Mouse (Mus musculus): Measurements from ENCODE around the gene Ptprg.
"Not testable (repeated sequence)": the region's sequence is repeated elsewhere in the genome, so short reads cannot be mapped to it uniquely, and the experiment has no call there.

Gene Ptprg

DNA sequence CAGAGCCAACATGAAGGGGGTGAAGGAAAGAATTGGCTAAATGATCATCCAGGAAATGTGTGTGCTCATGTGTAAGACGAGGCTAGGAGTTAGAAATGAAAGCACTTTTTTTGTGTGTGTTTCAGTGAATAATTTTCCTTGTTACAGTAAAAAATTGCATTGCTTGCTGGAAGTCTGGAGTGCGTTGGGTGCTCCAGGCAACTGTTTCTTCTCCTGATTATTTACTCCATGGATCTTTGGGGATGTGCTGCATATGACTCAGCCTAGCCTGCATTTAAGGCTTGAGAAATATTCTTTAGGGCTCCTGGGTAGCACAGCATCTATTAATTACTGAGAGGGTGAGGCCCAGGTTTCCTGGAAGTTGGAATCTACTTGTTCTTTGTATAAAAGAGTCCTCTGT lies 435.6 kb downstream of the Ptprg start:
- DNase-seq, result no peak

DNA sequence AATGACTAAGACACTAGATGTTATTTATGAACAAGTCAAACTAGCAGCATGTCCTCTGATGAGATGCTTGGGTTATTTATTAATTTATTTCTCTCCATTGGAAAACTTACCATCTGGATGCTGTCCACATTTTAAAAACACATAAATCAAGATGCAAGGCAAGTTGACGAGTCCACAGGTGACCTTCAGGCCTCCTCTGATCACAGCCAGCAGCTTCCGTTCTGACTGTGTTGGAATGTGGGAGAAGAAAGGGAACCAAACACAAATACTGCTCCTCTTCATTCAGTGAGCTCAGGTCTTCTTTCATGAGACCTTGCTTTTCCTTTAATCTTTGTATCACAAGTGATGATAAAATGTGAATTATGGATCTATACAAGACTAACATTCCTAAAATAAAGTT lies 437.8 kb downstream of the Ptprg start:
- no peak for DNase-seq

DNA sequence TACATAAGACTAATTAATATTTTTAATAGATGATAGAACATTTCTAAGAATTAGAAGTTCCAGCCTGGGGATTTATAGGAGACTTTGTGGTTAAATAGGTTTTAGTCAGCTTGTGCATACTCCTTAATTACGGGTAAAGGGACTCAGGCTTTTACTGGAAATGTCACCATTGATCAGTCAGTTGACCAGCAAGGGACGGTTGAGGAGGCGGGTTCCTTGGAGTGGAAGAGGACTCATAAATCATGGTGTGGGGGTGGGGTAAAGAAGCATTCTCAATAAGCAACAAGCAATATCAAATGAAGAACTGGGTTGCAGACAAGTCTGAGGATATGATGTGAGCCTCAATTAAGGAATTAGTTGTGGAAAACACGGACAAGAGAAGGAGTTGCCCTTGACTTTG lies 438.8 kb downstream of the Ptprg start:
- DNase-seq, result no peak

DNA sequence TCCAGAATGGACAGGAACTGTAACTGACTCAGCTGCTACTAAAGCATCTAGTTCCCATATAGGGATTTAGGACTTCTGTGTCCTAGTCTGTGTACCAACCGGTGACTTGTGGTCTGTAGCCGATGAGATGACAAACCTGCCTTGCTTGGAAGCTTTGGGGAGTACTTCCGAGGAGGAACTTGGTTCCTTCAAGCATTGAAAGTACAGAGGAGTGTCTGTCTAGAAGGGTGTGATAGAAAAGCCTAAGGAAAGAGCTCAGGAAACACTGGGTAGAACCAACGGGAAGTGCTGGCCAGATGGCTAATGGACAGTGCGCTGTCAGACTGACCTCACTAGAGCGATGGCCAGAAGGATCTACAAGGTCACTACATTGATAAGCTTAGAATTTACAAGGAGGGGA lies 439.2 kb downstream of the Ptprg start:
- no peak for DNase-seq

DNA sequence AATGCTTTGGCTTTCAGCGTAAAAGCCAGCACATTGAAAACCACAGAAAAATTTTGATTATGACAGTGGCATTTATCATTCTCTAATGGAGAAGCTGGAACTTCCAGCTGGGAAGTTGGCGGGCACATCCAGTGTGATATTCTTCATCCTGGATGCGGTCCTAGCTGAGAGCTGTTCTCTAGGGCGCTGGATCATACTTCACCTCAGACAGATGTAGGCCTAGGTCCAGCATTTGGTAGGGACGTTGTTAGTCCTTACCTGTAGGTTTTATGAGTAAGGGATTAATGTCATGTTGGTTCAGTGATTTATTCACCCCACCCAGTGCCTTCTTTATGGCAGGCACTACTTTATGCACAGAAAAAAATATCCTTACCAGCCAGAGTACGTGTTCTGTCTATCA lies 444.2 kb downstream of the Ptprg start:
- DNase-seq, result no peak

DNA sequence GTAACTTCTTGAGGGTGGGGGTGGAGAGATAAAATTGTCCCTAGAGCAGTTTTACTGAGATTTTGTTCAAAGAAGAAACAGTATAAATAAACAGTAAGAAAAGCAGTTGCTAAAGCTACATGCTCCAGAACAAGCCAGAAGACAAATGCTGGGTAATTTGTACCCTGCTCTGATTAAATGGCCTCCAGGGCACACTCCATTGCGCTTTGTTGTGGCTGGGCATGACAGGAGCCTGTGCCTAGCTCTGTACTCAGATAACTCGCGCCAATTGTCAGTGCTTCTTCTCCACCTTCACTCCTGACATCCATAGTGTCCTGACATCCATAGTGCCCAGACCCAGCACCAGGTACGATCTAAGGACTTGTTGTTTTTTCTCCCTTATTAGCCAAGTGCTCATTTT lies 445.1 kb downstream of the Ptprg start:
- no peak for DNase-seq

DNA sequence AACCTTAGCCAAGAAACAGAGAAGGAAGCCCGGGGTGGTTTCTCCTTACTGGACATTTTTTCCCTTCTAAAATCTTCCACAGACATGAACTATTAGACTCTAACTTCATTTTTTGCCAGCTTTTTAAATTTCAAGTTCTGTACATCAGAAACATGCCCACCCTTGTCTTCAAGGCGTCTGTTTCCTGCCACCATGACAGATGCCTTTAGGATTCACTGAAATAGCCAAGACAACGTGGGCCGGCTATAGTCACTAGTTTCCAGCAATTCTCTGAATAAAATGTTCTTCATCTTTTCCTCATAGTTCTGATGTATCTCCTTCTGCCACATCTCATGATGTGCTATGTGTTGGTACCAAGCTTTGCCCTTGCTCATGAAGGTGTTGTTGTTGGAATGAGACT lies 450.7 kb downstream of the Ptprg start:
- DNase-seq, result no peak

DNA sequence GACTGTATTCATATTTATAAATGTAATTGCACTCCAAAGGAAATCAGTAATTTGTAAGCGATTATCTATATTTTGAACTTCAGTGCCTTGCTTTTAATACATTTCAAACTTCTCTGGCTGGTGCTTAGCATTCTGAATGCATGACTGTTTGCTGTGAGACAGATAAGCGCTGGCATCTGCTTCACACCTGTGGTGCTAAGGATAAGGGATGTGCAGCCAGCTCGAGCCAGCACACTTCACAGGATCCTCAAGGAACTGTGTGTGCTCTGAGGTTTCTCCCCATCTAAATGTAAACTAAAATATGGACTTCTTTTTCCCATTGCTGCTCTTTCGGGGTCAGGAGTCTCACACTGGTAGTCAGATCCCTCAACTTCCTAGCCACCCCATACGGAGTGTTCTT lies 458.4 kb downstream of the Ptprg start:
- DNase-seq, result no peak

DNA sequence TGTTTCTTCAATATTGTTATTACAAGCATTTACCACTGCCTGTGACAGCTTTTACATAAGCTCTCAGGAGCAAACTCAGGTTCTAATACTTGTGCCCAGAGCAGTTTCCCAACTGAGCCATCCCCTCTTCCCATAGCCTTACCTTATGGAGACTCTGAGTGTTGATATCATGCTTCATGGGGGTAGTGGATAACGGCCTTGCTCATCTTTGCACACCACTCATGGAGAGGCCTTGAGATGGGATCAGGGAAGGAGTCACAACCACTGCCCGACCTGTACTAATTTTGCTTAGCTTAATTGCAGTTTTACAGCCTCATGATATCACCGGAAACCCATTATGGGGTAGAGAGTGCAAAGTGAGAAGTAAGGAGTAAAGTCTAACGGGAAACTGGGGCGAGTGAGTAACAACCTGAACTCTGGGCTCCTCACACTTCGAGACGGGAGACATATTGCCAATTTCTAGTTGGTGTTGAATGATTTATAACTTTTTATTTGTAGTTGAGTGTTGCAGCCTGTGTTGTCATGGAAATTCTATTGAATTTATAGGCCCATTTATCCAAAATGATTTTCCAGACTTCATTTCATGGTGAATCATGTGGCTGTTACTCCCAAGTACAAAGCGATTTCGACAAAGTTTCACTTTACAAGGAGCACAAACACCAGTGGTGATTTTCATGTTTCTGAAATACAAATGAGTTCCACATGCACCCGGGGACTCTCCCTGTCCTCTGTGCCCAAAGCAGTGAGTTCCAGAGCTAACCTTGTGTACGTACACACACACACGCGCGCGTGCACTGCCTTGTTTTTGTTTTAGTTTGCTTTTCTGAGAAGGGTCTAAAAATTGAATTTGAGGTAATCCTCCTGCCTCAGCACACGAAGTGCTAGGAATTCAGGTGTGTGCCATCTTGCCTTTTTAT lies 472.7 kb downstream of the Ptprg start:
- DNase-seq, result no peak

DNA sequence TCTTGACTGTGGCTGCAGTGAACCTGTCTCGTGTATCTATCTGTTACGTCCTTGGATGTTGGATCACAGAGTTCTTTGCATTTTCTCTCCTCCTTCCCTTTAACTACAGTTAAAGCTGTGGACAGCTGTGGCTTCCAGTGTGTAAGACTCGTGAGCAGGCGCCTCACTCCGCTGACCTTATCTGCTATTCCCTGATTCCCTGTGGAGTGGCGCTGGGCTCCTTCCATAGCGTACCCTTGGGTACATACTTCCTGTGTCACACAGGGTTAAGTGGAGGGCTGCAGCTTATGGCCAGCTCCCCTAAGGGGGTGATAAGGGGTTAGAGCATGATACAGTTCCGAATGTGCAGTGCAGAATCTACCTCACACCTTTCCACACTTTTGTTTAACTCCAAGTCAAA lies 473.9 kb downstream of the Ptprg start:
- no peak for DNase-seq

DNA sequence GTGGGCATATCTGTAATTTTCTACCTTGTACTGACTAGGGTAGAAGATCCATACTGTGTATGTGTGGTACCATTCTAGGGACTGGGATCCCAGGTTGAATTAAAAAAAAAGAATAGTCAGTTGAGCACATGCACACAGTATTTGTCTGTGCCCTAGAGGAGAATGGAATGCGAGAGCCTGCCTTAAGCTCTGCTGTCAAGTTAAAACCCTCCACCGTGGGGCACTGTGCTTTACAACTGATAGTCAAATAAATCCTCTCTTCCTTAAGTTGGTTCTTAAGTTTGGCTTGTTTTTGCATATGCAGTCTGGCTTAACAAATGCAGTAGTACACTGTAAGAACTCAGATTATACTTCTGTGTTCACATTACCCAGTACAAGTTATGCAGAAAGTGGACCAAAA lies 476.6 kb downstream of the Ptprg start:
- DNase-seq, result no peak

DNA sequence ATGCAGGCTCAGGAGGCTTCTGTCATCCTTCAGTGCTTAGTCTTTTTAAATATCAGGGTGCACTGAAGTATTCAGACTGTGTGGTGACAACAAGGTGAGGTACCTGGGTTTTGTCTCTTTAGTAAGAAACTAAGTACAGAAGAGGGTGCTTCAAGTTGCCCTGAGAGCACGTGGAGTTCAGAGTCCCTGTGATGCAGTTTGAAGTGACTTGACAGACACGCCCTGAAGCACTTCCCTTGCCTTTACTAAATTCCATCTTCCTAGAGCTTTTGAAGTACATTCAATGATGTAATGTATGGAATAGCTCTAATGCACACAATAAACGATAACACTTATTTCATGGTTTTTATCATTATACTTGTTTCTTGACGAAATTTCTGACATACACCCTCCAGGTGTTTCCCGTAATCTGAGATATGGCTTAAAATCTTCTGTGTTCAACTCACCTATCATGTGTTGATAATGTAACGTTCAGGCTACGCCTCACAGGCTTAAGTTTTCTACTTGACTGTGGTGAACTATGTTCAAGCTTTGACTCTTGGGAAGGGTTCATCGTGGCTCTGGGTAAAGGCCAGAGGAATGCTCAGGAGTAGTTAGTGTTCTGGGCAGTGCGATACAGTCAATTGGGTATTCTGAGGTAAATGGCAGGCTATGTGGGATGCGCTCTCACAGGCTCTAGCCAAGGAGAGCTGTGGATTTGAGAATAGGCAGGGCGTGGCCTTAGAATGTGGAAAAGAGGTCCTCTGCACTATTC lies 483.4 kb downstream of the Ptprg start:
- no peak for DNase-seq

DNA sequence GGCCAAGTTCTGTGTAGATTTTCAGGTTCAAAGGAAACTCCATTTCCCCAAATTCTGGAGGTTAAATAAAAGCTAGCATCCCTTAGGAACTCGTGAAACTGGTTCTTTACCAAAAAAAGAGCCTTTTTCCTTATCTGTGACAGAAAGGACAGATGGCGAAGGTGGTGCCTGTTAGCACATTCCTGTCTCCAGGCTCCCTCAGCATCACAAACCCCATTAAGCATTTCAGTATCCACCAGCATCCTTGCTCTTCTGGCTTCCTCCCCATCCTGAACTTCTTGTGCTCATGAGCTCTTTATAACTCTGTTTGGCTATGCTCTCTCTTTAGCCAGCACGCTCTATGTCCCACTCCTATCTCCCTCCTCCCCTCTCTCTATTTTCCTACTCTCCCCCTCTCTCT lies 486.4 kb downstream of the Ptprg start:
- DNase-seq, result no peak

DNA sequence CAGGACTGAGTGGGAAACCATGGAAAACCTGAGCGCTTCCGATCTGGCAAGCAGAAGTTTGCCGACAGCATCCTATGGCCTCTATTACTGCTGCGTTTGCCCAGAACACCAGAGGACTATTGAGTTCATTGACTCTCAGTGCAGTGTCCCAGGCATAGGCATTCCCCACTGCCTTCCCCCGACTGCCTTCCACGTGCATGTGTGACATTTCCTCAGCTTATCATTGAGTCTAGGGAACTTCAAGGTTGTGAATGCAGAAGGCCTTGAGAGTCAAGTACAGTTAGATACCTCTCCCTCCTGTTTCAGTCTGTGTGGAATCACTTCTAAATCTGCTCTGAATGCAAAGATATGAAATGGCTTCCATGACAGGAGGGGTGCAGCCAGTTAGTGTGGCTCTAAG lies 488.2 kb downstream of the Ptprg start:
- DNase-seq, result no peak

DNA sequence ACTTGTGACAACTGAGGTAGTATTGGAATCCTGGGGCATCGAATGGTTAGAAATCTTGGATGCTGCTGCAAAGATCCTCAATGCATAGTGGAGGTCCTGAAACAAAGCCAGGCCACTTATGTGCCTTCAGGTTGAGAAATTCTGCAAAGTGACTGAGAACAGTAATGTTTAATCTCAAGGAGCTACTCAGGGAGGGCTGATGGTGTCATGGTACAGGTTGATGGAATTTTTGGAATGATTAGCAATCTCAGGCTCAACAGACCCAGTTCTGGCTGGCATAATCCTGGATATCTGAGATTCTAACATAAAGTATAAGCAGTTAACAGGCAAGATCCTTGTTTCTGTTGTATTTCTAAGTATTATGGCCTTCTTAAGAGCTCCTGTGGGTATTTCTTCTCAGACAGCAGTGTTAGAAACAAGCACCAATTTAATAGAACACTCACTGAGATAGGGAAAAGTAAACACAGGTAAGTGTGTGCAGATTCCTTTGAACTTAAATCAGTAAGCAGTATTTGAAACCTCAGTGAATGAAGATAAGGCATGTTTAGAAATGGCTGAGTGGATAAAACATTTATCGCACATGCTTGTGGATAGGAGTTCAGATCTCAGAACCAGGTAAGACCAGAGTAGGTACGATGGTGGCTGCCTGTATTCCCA lies 493.0 kb downstream of the Ptprg start:
- no peak for DNase-seq

DNA sequence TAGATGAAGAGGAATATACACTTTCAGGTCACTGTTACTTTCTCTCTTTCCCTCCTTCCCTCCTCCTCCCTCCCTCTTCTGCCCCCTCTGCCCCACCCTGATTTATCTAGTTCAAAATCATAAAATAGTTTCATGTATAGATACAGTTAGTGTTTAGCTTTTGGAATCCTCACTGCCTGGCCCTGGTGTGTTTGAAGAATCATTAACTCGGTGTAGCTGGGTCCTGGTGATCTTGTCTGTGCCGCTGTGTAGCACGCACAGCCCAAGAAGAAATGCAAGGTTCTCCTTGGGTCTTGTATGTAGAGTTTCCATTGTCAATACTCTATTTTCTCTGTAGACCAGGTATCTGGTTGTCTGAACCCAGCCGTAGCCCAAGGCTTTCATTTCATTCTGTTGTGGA lies 494.3 kb downstream of the Ptprg start:
- DNase-seq, result no peak

DNA sequence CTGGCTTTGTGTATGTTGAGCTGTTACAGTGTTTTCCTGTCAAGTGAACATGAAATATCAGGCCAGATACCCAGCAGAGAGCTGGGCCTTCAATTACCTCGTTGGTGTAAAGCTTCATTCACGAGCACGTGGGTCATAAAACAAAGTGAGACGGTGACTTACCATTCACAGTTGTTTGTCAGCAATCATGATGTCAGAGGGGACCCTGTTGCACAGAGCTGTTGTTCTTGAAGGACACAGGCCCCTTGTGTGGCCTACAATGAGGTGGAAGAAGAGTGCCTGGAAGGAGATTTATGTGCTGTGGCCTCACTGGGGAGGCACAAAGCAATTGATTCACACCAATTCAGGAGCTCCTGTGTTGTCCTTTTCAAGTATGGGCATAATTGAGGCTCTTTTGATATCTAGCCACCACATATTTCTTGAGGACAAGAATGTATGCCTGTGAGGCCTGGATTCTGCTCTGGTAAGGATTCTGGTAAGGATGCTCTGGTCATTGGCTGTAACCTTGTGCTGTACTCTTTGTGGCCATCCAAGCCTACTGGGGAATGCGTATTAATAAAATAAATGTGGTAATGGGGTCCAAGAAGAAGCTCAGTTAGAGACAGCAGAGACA lies 503.7 kb downstream of the Ptprg start:
- no peak for DNase-seq

DNA sequence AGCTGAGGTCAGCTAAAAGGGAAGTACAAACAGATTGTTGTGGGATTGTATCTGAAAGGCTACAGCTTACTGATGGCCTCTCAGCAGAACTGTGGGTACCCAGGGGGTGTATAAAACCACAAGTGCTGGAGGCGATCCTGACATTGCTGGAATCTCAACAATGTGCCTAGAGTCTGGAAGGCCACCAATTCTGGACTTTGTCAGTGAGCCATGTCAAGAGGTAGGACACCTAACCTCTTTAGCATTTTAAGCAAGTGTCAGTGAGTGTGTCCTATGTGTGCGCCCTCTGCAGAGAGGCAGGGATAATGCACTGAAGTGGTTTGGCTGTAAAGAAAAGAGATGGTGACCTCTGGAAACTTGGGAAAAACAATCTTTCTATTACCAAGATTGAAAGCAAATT lies 504.5 kb downstream of the Ptprg start:
- no peak for DNase-seq

DNA sequence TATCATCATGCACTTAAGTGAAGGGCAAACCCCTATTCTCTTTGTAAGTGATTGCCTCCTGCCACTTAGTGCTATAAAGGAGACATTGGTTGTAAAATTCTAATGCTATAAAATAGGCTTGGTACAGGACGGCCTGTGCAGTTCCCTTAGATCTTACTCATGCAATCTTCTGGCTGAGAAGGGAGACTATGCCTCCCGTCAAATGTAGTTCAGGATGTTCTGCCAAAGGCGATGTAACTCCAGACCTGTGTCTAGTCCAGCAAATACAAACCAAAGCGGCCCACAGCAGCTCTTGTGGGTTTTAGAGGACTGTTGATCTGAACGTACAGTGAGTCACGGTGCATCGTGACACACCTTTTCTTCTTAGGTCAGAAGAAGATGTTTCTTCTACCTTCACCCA lies 505.8 kb downstream of the Ptprg start:
- DNase-seq, result no peak

DNA sequence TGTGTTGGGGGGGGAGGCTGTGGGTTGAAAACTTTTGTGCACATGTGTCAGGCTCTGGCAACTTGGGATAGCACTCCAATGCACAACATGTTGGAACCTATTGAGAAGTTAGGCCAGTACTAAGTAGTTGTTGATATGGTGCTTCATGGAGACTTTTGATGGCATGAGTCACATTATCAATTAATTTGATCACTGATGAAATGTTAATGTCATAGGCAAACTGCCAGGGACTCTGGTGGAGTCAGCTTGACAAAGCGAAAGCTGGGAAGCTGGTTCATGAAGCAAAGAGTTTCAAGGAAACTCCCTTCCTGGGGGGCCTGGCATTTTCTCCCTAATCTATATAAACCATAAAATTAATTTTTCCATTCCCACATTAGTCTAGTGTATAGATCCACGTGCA lies 508.0 kb downstream of the Ptprg start:
- not testable (repeated sequence) for DNase-seq

DNA sequence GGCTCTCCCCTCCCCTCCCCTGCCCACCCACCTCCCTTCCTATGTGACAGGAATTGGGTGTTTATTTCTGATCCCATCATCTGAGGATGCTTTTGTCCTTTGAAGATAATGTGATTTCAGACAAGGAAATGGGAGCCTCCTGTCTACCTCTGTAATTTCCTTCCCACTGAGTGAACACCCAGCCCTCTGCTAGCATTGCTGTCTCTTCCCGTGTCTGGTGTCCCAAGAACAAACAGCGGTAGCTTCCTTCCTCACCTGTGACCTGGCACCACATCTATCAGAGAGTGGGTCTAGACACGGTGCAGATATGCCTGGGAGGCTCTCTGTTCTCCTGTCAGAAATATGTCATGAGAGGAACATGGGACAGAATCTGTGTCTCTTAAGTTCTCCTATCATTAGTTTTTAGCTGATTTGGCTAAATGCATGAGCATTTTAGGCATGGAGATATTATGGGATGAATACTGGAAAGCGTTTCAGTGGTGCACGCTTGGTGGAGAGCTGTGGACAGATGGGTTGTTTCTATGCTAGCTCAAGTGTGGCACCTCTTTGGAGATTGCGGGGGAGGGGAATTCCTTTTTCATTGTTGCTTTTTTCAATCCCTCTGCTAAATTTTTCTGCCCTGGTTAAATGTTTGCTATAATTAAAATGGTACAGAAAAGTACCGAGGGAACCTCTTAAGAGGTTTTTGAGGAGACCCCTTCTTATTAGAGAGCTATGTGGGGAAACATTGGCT lies 509.5 kb downstream of the Ptprg start:
- DNase-seq, result no peak

DNA sequence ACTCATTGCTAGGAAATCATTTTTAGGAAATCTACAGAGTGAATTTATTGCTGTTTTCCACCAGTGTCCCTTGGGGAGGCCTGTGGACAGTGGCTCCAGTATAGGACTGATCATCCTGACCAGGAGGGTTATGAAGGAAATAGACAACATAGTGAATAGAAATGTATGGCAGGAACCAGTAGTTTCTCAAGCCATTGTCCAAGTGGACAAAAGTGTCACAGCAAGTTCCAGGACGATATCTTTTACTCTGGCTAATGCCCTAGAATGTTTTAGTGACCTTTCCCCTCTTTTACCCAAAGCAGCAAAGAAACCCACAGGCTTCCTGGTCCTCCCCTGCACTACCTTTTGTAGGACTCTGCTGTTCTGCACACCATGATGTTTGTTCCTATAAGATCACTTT lies 511.7 kb downstream of the Ptprg start:
- DNase-seq, result no peak

DNA sequence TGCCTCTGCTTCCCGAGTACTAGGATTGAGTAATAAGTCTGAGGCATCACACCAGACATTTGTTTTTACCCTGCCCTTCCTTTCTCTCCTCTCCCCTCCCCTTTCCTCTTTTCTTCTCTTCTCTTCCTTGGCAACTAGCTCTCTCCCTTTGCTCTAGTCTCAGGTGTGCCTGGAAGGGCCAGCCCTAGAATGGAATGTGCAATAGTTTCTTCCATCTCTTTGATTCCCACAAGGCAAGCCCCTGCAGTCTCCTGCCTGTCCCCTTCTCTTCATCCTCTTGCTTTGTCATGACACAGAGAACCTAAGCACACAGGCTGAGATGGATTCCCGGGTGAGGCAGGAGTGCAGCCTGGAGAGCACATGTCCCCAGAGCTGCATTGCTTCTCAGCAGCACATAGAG lies 512.4 kb downstream of the Ptprg start:
- DNase-seq, result no peak

Data from thymus, adult 18-20 months (tissue).